Mouse (Mus musculus): ENCODE results near the gene Fbln2.

- TF ChIP-seq CTCF (IDR thresholded peaks at IDR 0.05) (no peak), POLR2A (IDR thresholded peaks at IDR 0.05; ENCODE audit: insufficient read depth, low read depth, low read length) (no peak), EP300 (IDR thresholded peaks at IDR 0.05; ENCODE audit: insufficient read depth, low read depth, low read length) (no peak)
Measured at GRCm38 (mm10) chr6:91180767-91181171, 31.5 kb upstream of the Fbln2 start.

Measured in heart, adult 2 months (tissue).